Mouse (Mus musculus) liver, embryonic 14.5 days (tissue): ENCODE data around the gene Sdk1. TPM values are rescaled to one million over a fixed set of nuclear protein-coding genes. Genes with fewer than 3 reads are reported as not detected.

Experiments
- ATAC-seq: fragments of 200-750 bp; cut with Nextera tagmentation; 2 replicates; pipeline ENCODE4 v1.8.0; 2017; ENCODE audit warnings: moderate number of reproducible peaks, mild to moderate bottlenecking, moderate library complexity; ENCODE audit not compliant: insufficient read depth
- DNase-seq, 3 experiments: peaks; one replicate each; pipeline ENCODE4 v3.0.0-alpha.2; 2012 to 2013; ENCODE audit warnings: low read depth in 3 of 3, low spot score in 3 of 3
- H3K27ac ChIP-seq: fragments of 300-500 bp; sonication (generic); 2 replicates; pipeline ENCODE4 v1.5.1; 2014; ENCODE audit warnings: moderate library complexity, mild to moderate bottlenecking, control low read depth, inconsistent platforms
- H3K27me3 ChIP-seq: fragments of 300-500 bp; sonication (generic); 2 replicates; pipeline ENCODE4 v1.6.1; 2014; ENCODE audit warnings: mild to moderate bottlenecking, low read length, moderate library complexity; ENCODE audit not compliant: control insufficient read depth, insufficient read depth
- H3K36me3 ChIP-seq: fragments of 300-500 bp; sonication (generic); replicated peaks from 2 replicates; pipeline ENCODE4 v1.6.1; 2014; ENCODE audit warnings: low read depth; ENCODE audit not compliant: control insufficient read depth, insufficient read depth
- H3K4me1 ChIP-seq, 2 experiments: fragments of 200-500 bp in 1 of 2; fragments of 300-500 bp in 1 of 2; sonication (generic) in 1 of 2; replicated peaks; 2 replicates each; pipeline ENCODE4 v1.6.1; 2012 to 2014; ENCODE audit warnings: antibody characterized with exemption in 1 of 2, inconsistent platforms in 1 of 2, low read length in 1 of 2; ENCODE audit not compliant: control insufficient read depth in 2 of 2, insufficient read depth in 2 of 2
- H3K4me2 ChIP-seq: fragments of 300-500 bp; sonication (generic); 2 replicates; pipeline ENCODE4 v1.6.1; 2014; ENCODE audit warnings: low read depth, mild to moderate bottlenecking, control low read depth, moderate library complexity
- H3K4me3 ChIP-seq, 2 experiments: fragments of 200-500 bp in 1 of 2; fragments of 300-500 bp in 1 of 2; sonication (generic) in 1 of 2; 2 replicates each; pipeline ENCODE4 v1.5.1; 2012 to 2014; ENCODE audit warnings: low read depth in 2 of 2, low read length in 2 of 2, mild to moderate bottlenecking in 2 of 2, control low read depth in 1 of 2, inconsistent platforms in 1 of 2, moderate library complexity in 1 of 2; ENCODE audit not compliant: insufficient read depth in 1 of 2
- H3K9ac ChIP-seq: fragments of 300-500 bp; sonication (generic); replicated peaks from 2 replicates; pipeline ENCODE4 v1.6.1; 2014; ENCODE audit warnings: mild to moderate bottlenecking, control low read depth, moderate library complexity
- H3K9me3 ChIP-seq: fragments of 300-500 bp; sonication (generic); 2 replicates; pipeline ENCODE4 v1.6.1; 2016; ENCODE audit warnings: low read length, mixed read lengths; ENCODE audit not compliant: control insufficient read depth
- CTCF ChIP-seq: IDR thresholded peaks from 2 replicates; pipeline ENCODE4 v1.5.1; 2016; ENCODE audit warnings: antibody characterized with exemption, low read depth, control low read depth
- EP300 ChIP-seq: IDR thresholded peaks from 2 replicates; pipeline ENCODE4 v1.6.1; 2016; ENCODE audit warnings: antibody characterized with exemption, low read depth
- WGBS: fragments of 180-500 bp; shearing (Covaris S2); extraction: QIAGEN DNeasy Blood & Tissue Kit; methylation state at CpG from one replicate; pipeline ENCODE4 v1.1.7; 2014; ENCODE audit not compliant: insufficient replicate concordance; 5-methylcytosine and 5-hydroxymethylcytosine counted together
- polyA plus RNA-seq, 2 experiments: library from polyadenylated mRNA; depleted of rRNA in 1 of 2; stranded (reverse) in 1 of 2; unstranded in 1 of 2; fragments of >200 nt; fragmentation: Nextera tagmentation in 1 of 2; extraction: Ambion mirVana in 1 of 2; gene quantifications; 2 replicates each; pipeline versions ENCODE4 v1.2.1 to v1.2.3; 2012 to 2014

The Sdk1 gene
- polyA plus RNA-seq, 2 experiments = 0.01 to 0.25 TPM

DNA sequence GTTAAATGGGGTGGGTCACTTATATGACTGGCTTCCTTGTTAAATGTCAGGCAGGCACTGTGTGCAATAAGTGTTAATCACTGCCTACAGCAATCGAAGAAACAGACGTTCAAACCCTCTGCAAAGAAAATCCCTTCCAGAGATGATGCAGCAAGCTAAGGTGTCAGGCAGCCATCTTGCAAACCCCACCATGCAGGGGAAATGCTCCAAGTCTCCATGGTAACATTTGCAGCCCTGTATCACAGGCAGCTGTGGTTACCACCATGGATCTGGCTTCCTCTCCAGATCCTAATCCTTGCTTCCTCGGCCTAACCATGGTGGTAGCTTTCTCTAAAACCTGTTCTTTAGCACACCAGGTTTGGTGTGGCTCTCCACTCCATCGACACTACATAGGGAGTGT is 507.5 kb downstream of the Sdk1 start:
- no peak for ATAC-seq
- WGBS = 52% methylated on average over 4 of the region's 4 CpGs
- Histone ChIP-seq H3K9me3 (no peaks in the 10 kb centered on the region), H3K4me1 (no peaks in the 10 kb centered on the region), H3K4me2 (no peak overlapping the region), H3K9ac (no peak overlapping the region), H3K27ac (no peak overlapping the region), H3K27me3 (no peaks in the 10 kb centered on the region), H3K4me3 (no peak overlapping the region), H3K36me3 (no peaks in the 10 kb centered on the region)
- DNase-seq = no peak
- no peak for TF ChIP-seq CTCF
- no peak for TF ChIP-seq EP300

DNA sequence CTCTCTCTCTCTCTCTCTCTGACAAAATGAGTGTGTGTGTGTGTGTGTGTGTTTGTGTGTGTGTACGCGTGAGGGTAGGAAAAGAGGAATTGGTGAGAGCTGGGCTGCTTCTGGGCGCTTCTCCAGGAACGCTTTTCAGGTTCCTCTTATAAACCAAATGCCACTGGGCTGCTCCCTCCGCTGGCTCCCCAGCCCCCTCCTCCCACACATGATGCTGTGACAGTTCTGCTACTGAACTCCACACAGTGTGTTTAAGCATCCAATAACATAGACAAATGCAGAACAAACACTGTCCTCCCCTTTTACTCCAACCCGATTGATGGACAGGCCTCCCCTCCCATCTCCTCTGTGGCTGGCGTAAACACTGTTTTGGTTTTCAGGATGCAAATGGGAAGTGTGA is 513.0 kb downstream of the Sdk1 start:
- H3K4me3 ChIP-seq = no peak overlapping the region
- DNase-seq = no peak
- 12% methylated on average over 7 of the region's 7 CpGs for WGBS

DNA sequence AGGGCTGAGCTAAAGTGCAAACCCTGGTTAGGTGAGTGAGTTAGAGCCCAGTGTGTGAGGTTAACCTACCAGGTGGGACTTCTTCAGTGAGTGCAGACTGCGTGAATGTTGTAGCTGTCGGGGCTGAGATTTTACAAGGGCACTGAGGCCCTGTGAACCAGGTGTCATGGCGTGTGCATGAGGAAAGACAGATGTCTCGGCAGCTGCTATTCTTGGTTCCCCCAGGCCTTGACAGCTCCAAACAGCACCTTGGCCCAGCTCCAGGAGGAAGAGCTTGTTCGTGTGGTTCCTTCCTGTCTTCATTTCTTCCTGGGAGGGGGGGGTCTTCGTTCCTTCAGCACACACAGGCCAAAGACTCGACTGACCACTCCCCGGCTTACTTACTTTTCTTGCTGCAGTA is 517.6 kb downstream of the Sdk1 start:
- Histone ChIP-seq H3K4me2 (no peak overlapping the region), H3K9me3 (no peaks in the 10 kb centered on the region), H3K4me3 (no peak overlapping the region), H3K36me3 (no peaks in the 10 kb centered on the region), H3K27ac (no peak overlapping the region), H3K4me1 (no peaks in the 10 kb centered on the region), H3K27me3 (no peaks in the 10 kb centered on the region), H3K9ac (no peak overlapping the region)
- TF ChIP-seq CTCF = no peak
- no peak for ATAC-seq
- WGBS = 42% methylated on average over 8 of the region's 8 CpGs
- no peak for DNase-seq

More for the DNA sequence above, 513.0 kb downstream of the Sdk1 start:
- ATAC-seq = no peak
- no peak overlapping the region for H3K9ac ChIP-seq
- no peak overlapping the region for H3K4me2 ChIP-seq
- TF ChIP-seq CTCF (no peak), EP300 (no peak)
- H3K9me3 ChIP-seq = no peaks in the 10 kb centered on the region
- H3K27me3 ChIP-seq = no peaks in the 10 kb centered on the region
- H3K36me3 ChIP-seq = no peaks in the 10 kb centered on the region
- H3K27ac ChIP-seq = no peak overlapping the region
- no peaks in the 10 kb centered on the region for H3K4me1 ChIP-seq

DNA sequence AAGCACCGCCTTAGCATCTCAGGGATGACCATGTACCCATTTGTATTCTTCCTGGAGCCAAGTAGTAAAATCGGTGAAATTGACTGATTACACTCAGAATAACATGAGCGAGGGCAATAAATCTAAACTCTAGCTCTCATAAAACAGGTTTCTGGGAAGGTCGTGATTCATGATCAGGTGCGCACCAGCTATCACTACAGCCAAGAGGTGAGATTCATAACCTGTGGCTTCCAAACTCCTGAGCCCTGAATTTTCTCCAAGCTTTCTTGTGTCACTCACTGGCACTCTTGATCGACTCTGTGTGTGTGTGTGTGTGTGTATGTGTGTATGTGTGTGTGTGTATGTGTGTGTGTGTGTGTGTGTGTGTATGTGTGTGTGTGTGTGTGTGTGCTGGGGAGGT is 522.8 kb downstream of the Sdk1 start:
- Histone ChIP-seq H3K9me3 (no peaks in the 10 kb centered on the region), H3K4me2 (no peak overlapping the region), H3K4me1 (no peaks in the 10 kb centered on the region), H3K27me3 (no peaks in the 10 kb centered on the region), H3K4me3 (no peak overlapping the region), H3K36me3 (no peaks in the 10 kb centered on the region), H3K27ac (no peak overlapping the region), H3K9ac (no peak overlapping the region)
- 73% methylated on average over 6 of the region's 6 CpGs for WGBS
- DNase-seq (no peak), ATAC-seq (no peak)
- TF ChIP-seq CTCF (no peak), EP300 (no peak)

DNA sequence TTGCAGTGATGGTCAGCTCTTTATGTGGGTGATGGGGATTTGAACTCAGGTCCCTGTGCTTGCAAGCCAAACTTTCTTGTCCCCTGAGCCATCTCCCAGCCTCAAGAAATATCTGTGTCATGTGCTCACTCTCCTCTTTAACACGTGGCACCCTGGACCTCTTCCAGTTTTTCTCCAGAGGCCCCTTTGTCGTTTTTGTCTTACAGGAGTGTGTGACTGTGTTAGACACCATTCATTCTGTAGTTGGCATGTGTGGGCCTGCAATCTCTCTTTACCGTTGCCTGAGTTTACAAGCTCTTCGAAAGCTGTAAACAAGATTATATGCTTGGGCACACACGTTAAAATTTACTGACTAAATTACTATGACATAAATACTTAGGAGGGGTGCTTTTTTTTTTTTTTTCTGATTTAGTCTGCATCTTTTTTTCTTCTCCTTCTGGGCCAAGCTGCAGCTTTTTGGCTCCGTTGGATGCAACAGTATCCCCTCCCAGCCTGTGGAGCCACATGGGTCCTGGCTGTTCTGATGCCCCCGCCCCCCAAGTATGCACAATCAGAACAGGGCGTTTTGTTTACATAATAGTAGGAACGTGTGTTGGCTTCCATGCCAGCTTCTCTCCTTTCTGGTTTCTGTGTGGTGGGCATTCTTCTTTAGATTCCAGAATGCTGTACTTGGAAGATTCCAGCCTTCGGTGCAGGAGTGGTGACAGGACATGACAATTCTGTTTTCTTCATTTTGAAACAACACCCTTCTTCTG is 527.6 kb downstream of the Sdk1 start:
- no peaks in the 10 kb centered on the region for H3K9me3 ChIP-seq
- no peaks in the 10 kb centered on the region for H3K36me3 ChIP-seq
- WGBS = 56% methylated on average over 10 of the region's 10 CpGs
- no peak overlapping the region for H3K9ac ChIP-seq
- no peak for ATAC-seq
- no peaks in the 10 kb centered on the region for H3K4me1 ChIP-seq
- no peak overlapping the region for H3K4me3 ChIP-seq
- H3K27me3 ChIP-seq = no peaks in the 10 kb centered on the region
- H3K27ac ChIP-seq = no peak overlapping the region
- no peak for DNase-seq
- no peak for TF ChIP-seq CTCF
- H3K4me2 ChIP-seq = no peak overlapping the region
